Mouse (Mus musculus) heart, adult 18-20 months (tissue): ENCODE data around the gene Slk. TPM values are rescaled to one million over a fixed set of nuclear protein-coding genes. Genes with fewer than 3 reads are reported as not detected.

Experiments
- DNase-seq, 2 experiments: peaks; one replicate each; pipeline ENCODE4 v3.0.0; 2021 to 2022; ENCODE audit warnings: mixed read lengths in 1 of 2
- total RNA-seq, 2 experiments: library from RNA; stranded (reverse); gene quantifications; 2 replicates each; pipeline ENCODE4 v1.2.3; 2021

Slk gene
- total RNA-seq, 2 experiments from 2014 or later: 72.8 to 83.3 TPM

DNA sequence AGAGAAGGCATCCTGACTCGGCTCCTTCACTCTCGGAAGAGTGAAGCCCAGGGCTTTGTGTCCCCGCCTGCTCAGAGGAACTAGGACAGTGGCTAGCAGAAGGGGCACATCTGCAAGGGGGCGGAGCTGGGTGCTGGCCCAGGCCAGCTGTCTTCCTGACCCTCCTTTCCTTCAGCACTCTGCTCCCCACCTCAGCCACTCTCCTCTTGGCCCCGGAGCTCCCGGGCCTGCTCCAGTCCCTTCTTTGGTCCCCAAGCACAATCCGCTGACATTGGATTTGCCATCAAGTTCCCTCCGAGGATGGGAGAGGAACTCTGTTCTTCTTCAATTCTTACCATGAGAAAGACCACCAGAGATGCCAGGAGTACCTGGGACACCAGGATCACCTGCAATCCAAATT lies 72.8 kb downstream of the Slk start:
- no peak for DNase-seq

DNA sequence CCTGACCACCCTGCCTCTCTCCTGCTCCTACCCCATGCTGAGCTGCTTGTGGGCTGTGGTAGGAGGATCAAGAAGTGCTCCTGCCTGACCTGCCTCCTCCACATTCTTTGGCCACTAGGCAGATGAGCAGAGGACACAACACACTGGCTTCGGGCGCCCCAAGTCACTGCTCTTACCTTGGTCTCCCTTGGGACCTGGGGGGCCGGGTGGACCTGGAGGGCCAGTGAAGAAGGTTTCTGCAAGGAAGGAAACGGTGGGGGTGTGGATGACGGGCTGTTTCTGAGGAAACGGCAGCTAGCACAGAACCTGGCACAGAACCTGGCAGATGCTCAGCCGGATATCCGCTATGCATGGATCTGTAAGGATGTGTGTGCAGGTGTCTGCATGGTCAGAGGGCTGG lies 73.7 kb downstream of the Slk start:
- no peak for DNase-seq

DNA sequence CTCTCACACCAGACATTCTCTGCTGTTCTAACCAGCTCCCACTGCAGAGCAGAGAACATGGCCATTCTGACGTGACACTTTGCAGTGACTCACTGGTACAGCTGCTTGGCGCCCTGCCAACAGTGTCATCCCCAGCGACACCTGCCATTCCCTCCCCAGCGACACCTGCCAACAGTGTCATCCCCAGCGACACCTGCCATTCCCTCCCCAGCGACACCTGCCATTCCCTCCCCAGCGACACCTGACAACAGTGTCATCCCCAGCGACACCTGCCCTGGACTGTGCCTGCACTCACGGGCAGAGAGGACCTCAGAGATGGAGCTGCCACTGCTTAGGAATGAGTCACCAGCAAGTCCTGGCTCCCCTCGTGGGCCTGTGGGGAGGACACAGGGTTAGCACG lies 75.4 kb downstream of the Slk start:
- no peak for DNase-seq

- peak; percentile 67 for DNase-seq
These were observed 79.5 kb downstream of the Slk start for GRCm38 (mm10) chr19:47658914-47659535.

- no peak for DNase-seq
These were observed 80.4 kb downstream of the Slk start for GRCm38 (mm10) chr19:47659765-47660408.

DNA sequence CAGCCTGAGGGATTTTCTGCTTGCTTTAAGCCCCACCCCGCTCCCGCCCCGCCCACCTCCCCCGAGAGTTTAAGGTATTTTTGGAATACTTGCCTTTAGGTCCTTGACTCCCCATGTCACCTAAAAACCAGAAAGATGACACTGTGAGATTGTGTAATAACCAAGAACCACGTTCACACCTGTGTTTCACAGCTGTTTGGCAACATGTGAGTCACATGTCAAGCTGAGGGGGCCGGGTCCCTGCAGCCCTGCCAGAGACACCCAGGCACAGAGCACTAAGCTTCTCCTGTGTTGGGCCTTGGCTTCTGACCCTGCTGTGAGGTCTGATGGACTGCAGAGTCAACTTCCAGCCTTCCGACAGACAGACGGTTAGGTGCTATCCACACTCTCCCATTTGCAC lies 88.1 kb downstream of the Slk start:
- DNase-seq: no peak

DNA sequence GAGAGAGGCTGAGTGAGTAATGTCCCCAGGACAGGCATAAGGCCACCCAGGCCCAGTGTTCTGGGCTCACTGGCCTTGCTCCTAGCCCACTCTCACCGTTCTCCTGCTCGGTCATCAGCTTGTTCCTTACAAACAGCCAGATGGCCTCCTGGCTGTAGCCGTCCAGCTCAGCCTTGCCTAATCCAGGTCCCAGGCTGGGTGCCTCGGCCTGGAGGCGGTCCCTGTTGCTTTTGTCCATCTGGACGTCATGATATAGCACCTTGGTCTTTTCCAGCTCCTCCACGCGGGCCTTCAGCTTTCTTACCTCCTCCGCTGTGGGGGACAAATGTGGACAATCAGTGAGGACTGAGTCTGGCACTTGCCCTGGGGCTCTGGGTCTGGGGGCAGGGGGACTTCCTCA lies 88.9 kb downstream of the Slk start:
- DNase-seq: no peak

GRCm38 (mm10) chr19:47674419-47674818 lies 94.9 kb downstream of the Slk start:
- peak; percentile 20 to 67 for DNase-seq

GRCm38 (mm10) chr19:47678675-47679074 lies 99.2 kb downstream of the Slk start:
- no peak for DNase-seq

GRCm38 (mm10) chr19:47689592-47689991 lies 110.1 kb downstream of the Slk start:
- DNase-seq: no peak

- no peak for DNase-seq
These were observed 112.5 kb downstream of the Slk start, which contains the start of gene Col17a1 for GRCm38 (mm10) chr19:47691994-47692393. Gene Col17a1, minus strand, starts transcription at chr19:47692094.

Other genes with a start within 250 kb of the Slk start
- gene Sh3pxd2a, start 115.3 kb upstream of the Slk start, total RNA-seq: 10 to 100 TPM; 45.5 to 48.7 TPM
- gene Stn1, start 42.2 kb upstream of the Slk start, total RNA-seq: 10 to 100 TPM; 17.2 to 17.3 TPM
- gene Col17a1, start 112.4 kb downstream of the Slk start, total RNA-seq: under 1 TPM in 1 of 2 experiments, not detected in 1; 0.13 TPM
- gene Sfr1, start 152.0 kb downstream of the Slk start, total RNA-seq: 10 to 100 TPM; 66.0 to 71.0 TPM